ENCODE assay signal across 8 mouse cellular contexts in genomic region chr11:54437310-54437822, GRCm38 (mm10). TPM values are rescaled to one million over a fixed set of nuclear protein-coding genes. Genes with fewer than 3 reads are reported as not detected.
A peak's percentile ranks its signal among the peaks of the same experiment; 100 is the strongest.
DNase-seq lines count a peak whose midpoint lies in the region; ATAC-seq and TF ChIP-seq lines count a peak whose summit lies in the region.

No protein-coding gene starts in this region.

- no peak for TF ChIP-seq POLR2A in kidney, adult 2 months (IDR thresholded peaks at IDR 0.05; ENCODE audit: low read depth, low read length)
- no peak for TF ChIP-seq POLR2A in bone marrow, adult 2 months (IDR thresholded peaks at IDR 0.05; ENCODE audit: borderline replicate concordance, control insufficient read depth, low read depth, low read length)

- no peak for TF ChIP-seq CTCF in kidney, adult 2 months (conservative IDR thresholded peaks at IDR 0.05; ENCODE audit: insufficient read depth, insufficient read length, low read depth, low read length)
- no peak for TF ChIP-seq CTCF in bone marrow, adult 2 months (IDR thresholded peaks at IDR 0.05; ENCODE audit: control insufficient read depth, insufficient read depth, low read length)

- peak overlapping the region; percentile 71 for H3K4me3 ChIP-seq in kidney, adult 2 months (ENCODE audit: insufficient read depth, low read depth, low read length)
- H3K4me3 ChIP-seq in bone marrow, adult 2 months (replicated peaks; ENCODE audit: control insufficient read depth, low read depth, low read length), result peak overlapping the region; percentile 93
- peak overlapping the region; percentile 97 for H3K4me3 ChIP-seq in hindbrain, embryonic 16.5 days (ENCODE audit: low read length)
- H3K4me3 ChIP-seq in midbrain, embryonic 10.5 days, result peak overlapping the region; percentile 95

- H3K9me3 ChIP-seq in hindbrain, embryonic 16.5 days (ENCODE audit: control insufficient read depth, low read length), result no peaks in the 10 kb centered on the region
- no peaks in the 10 kb centered on the region for H3K9me3 ChIP-seq in midbrain, embryonic 10.5 days (replicated peaks)

- H3K27me3 ChIP-seq in kidney, adult 2 months (replicated peaks; ENCODE audit: control insufficient read depth, insufficient read depth, low read length), result no peaks in the 10 kb centered on the region
- no peaks in the 10 kb centered on the region for H3K27me3 ChIP-seq in hindbrain, embryonic 16.5 days (replicated peaks; ENCODE audit: control insufficient read depth, insufficient read depth, low read length)
- H3K27me3 ChIP-seq in midbrain, embryonic 10.5 days (ENCODE audit: low read depth, poor library complexity, severe bottlenecking), result no peaks in the 10 kb centered on the region

- H3K9ac ChIP-seq in hindbrain, embryonic 16.5 days (ENCODE audit: low read depth, low read length), result peak overlapping the region; percentile 71

- WGBS in kidney, adult 2 months, result 49% methylated on average over 8 of the region's 8 CpGs
- 6% methylated on average over 8 of the region's 8 CpGs for WGBS in bone marrow, adult 2 months
- WGBS in hindbrain, embryonic 16.5 days, result 56% methylated on average over 8 of the region's 8 CpGs
- WGBS in midbrain, embryonic 10.5 days, result 69% methylated on average over 8 of the region's 8 CpGs

- H3K4me2 ChIP-seq in hindbrain, embryonic 16.5 days (ENCODE audit: low read length), result peak overlapping the region; percentile 49

- peak overlapping the region; percentile 83 for H3K27ac ChIP-seq in kidney, adult 2 months (ENCODE audit: insufficient read depth, low read depth, low read length)
- H3K27ac ChIP-seq in bone marrow, adult 2 months (ENCODE audit: control insufficient read depth, insufficient read depth, low read depth, low read length, poor library complexity), result peak overlapping the region; percentile 85
- peak overlapping the region; percentile 70; the same call in 1 of the 2 replicates for H3K27ac ChIP-seq in hindbrain, embryonic 16.5 days (ENCODE audit: low read depth, low read length)
- H3K27ac ChIP-seq in midbrain, embryonic 10.5 days (replicated peaks), result peak overlapping the region; percentile 96

- peaks cover 9% of the 10 kb centered on the region; the same call in 1 of the 2 replicates for H3K4me1 ChIP-seq in kidney, adult 2 months (ENCODE audit: control insufficient read depth, insufficient read depth, low read length)
- no peaks in the 10 kb centered on the region; the same call in none of the 2 replicates for H3K4me1 ChIP-seq in bone marrow, adult 2 months (ENCODE audit: control insufficient read depth, insufficient read depth, low read length)
- H3K4me1 ChIP-seq in hindbrain, embryonic 16.5 days (ENCODE audit: control insufficient read depth, insufficient read depth, low read depth, low read length), result peaks cover 11% of the 10 kb centered on the region
- peaks cover 24% of the 10 kb centered on the region for H3K4me1 ChIP-seq in midbrain, embryonic 10.5 days

- no peaks in the 10 kb centered on the region for H3K36me3 ChIP-seq in kidney, adult 2 months (ENCODE audit: control insufficient read depth, insufficient read depth, low read length)
- H3K36me3 ChIP-seq in hindbrain, embryonic 16.5 days (ENCODE audit: control insufficient read depth, insufficient read depth, low read length), result no peaks in the 10 kb centered on the region
- no peaks in the 10 kb centered on the region for H3K36me3 ChIP-seq in midbrain, embryonic 10.5 days

- no peak for DNase-seq in kidney, adult 2 months
- no peak for DNase-seq in kidney, adult 9 months
- no peak for DNase-seq in midbrain, embryonic 10.5 days (ENCODE audit: low spot score)
- DNase-seq in right cerebral cortex, postnatal 14 days, result no peak
- no peak for DNase-seq in yolk sac, embryonic 10.5 days (ENCODE audit: low spot score)
- no peak for DNase-seq in adrenal gland, postnatal 25 days

- ATAC-seq in hindbrain, embryonic 16.5 days, result no peak

RNA-seq across cellular contexts. Expression of gene Fnip1, which starts 0.6 kb away (rescaled TPM):
- 5.2 and 6.2 TPM in 2 replicates for polyA plus RNA-seq in kidney, adult 2 months (2012; rRNA removed)
- polyA plus RNA-seq in bone marrow, adult 2 months (2011; ENCODE audit: insufficient read depth, insufficient read length, low replicate concordance, missing spikeins), result 4.5 and 7.5 TPM in 2 replicates
- 8.5 and 9.8 TPM in 2 replicates for polyA plus RNA-seq in hindbrain, embryonic 16.5 days (2015; fragmentation: Nextera tagmentation; extraction: Ambion mirVana)
- 8.7 and 9.4 TPM in 2 replicates for polyA plus RNA-seq in midbrain, embryonic 10.5 days (2016; fragmentation: Nextera tagmentation; extraction: Ambion mirVana)
- total RNA-seq in adrenal gland, postnatal 25 days (2021), result 27.6 and 27.7 TPM in 2 replicates
